Mouse (Mus musculus): ENCODE data around the gene Krt36. TPM values are rescaled to one million over a fixed set of nuclear protein-coding genes. Genes with fewer than 3 reads are reported as not detected.

Gene Krt36
- polyA plus RNA-seq (2015; fragmentation: Nextera tagmentation; extraction: Ambion mirVana): not detected in 2 replicates

- Histone ChIP-seq H3K27ac (replicated peaks) (no peak within 1 kb of the TSS), H3K4me1 (replicated peaks) (no peaks in the 10 kb centered on the region), H3K4me2 (no peak within 1 kb of the TSS), H3K9me3 (replicated peaks) (no peaks in the 10 kb centered on the region), H3K4me3 (replicated peaks) (no peak within 1 kb of the TSS), H3K36me3 (replicated peaks) (no peaks in the 10 kb centered on the region), H3K27me3 (no peaks in the 10 kb centered on the region), H3K9ac (no peak within 1 kb of the TSS)
- 59% methylated on average over 6 of the region's 6 CpGs for WGBS (ENCODE audit: insufficient replicate concordance)
- no peak for ATAC-seq (ENCODE audit: insufficient read depth)
Observed at GRCm38 (mm10) chr11:100105576-100106122, at the start of gene Krt36. Gene Krt36 (minus strand): TSS chr11:100105626.

- Histone ChIP-seq H3K27ac (replicated peaks) (no peak within 1 kb of the TSS), H3K4me2 (no peak within 1 kb of the TSS), H3K9me3 (replicated peaks) (no peaks in the 10 kb centered on the region), H3K9ac (no peak within 1 kb of the TSS), H3K4me1 (replicated peaks) (no peaks in the 10 kb centered on the region), H3K36me3 (replicated peaks) (no peaks in the 10 kb centered on the region), H3K27me3 (peaks cover 33% of the 10 kb centered on the region), H3K4me3 (replicated peaks) (no peak within 1 kb of the TSS)
- 43% methylated on average over 9 of the region's 9 CpGs for WGBS (ENCODE audit: insufficient replicate concordance)
- no peak for ATAC-seq (ENCODE audit: insufficient read depth)
Observed at GRCm38 (mm10) chr11:100148615-100149330, 43.3 kb upstream of the Krt36 start, which contains the start of gene Krt19. Gene Krt19 (minus strand): TSS chr11:100148665.

- Histone ChIP-seq H3K27ac (replicated peaks) (no peak overlapping the region), H3K9ac (no peak overlapping the region), H3K4me1 (replicated peaks) (no peaks in the 10 kb centered on the region), H3K36me3 (replicated peaks) (no peaks in the 10 kb centered on the region), H3K9me3 (replicated peaks) (no peaks in the 10 kb centered on the region), H3K27me3 (peaks cover 34% of the 10 kb centered on the region), H3K4me2 (no peak overlapping the region), H3K4me3 (replicated peaks) (no peak overlapping the region)
- WGBS (ENCODE audit: insufficient replicate concordance): 41% methylated on average over 5 of the region's 5 CpGs
- no peak for ATAC-seq (ENCODE audit: insufficient read depth)
Observed at GRCm38 (mm10) chr11:100147566-100148353, 42.3 kb upstream of the Krt36 start.

- no peak overlapping the region for H3K9ac ChIP-seq
- H3K27me3 ChIP-seq: peaks cover 34% of the 10 kb centered on the region
- no peak overlapping the region for H3K4me3 ChIP-seq (replicated peaks)
- H3K4me1 ChIP-seq (replicated peaks): no peaks in the 10 kb centered on the region
- H3K36me3 ChIP-seq (replicated peaks): no peaks in the 10 kb centered on the region
- ATAC-seq (ENCODE audit: insufficient read depth): no peak
- no peaks in the 10 kb centered on the region for H3K9me3 ChIP-seq (replicated peaks)
- H3K4me2 ChIP-seq: peak overlapping the region; percentile 36; the same call in 1 of the 2 replicates
- WGBS (ENCODE audit: insufficient replicate concordance): 2% methylated on average over 13 of the region's 13 CpGs
- no peak overlapping the region for H3K27ac ChIP-seq (replicated peaks)
Observed at GRCm38 (mm10) chr11:100145858-100146560, 40.6 kb upstream of the Krt36 start.

- no peaks in the 10 kb centered on the region for H3K36me3 ChIP-seq (replicated peaks)
- H3K4me1 ChIP-seq (replicated peaks): no peaks in the 10 kb centered on the region
- peaks cover 34% of the 10 kb centered on the region for H3K27me3 ChIP-seq
- H3K27ac ChIP-seq (replicated peaks): no peak overlapping the region
- no peak for ATAC-seq (ENCODE audit: insufficient read depth)
- peak overlapping the region; percentile 36 for H3K4me2 ChIP-seq
- H3K4me3 ChIP-seq (replicated peaks): peak overlapping the region; percentile 5; the same call in 1 of the 2 replicates
- 4% methylated on average over 20 of the region's 20 CpGs for WGBS (ENCODE audit: insufficient replicate concordance)
- no peak overlapping the region for H3K9ac ChIP-seq
- H3K9me3 ChIP-seq (replicated peaks): no peaks in the 10 kb centered on the region
Observed at GRCm38 (mm10) chr11:100145104-100145503, 39.7 kb upstream of the Krt36 start.

GRCm38 (mm10) chr11:100140966-100141365, 35.5 kb upstream of the Krt36 start:
- H3K36me3 ChIP-seq (replicated peaks): no peaks in the 10 kb centered on the region
- no peak overlapping the region for H3K4me3 ChIP-seq (replicated peaks)
- H3K9ac ChIP-seq: no peak overlapping the region
- no peaks in the 10 kb centered on the region for H3K4me1 ChIP-seq (replicated peaks)
- 76% methylated on average over 21 of the region's 21 CpGs for WGBS (ENCODE audit: insufficient replicate concordance)
- H3K9me3 ChIP-seq (replicated peaks): no peaks in the 10 kb centered on the region
- H3K27me3 ChIP-seq: peaks cover 22% of the 10 kb centered on the region
- no peak for ATAC-seq (ENCODE audit: insufficient read depth)
- H3K4me2 ChIP-seq: no peak overlapping the region
- H3K27ac ChIP-seq (replicated peaks): no peak overlapping the region

GRCm38 (mm10) chr11:100139391-100139790, 34.0 kb upstream of the Krt36 start:
- Histone ChIP-seq H3K4me3 (replicated peaks) (no peak overlapping the region), H3K27me3 (peaks cover 6% of the 10 kb centered on the region), H3K27ac (replicated peaks) (no peak overlapping the region), H3K4me2 (no peak overlapping the region), H3K36me3 (replicated peaks) (no peaks in the 10 kb centered on the region), H3K4me1 (replicated peaks) (no peaks in the 10 kb centered on the region), H3K9me3 (replicated peaks) (no peaks in the 10 kb centered on the region), H3K9ac (no peak overlapping the region)
- 45% methylated on average over 2 of the region's 2 CpGs for WGBS (ENCODE audit: insufficient replicate concordance)
- no peak for ATAC-seq (ENCODE audit: insufficient read depth)

- H3K4me3 ChIP-seq (replicated peaks): no peak overlapping the region
- no peaks in the 10 kb centered on the region for H3K4me1 ChIP-seq (replicated peaks)
- no peak for ATAC-seq (ENCODE audit: insufficient read depth)
- 36% methylated on average over 7 of the region's 7 CpGs for WGBS (ENCODE audit: insufficient replicate concordance)
- no peak overlapping the region for H3K4me2 ChIP-seq
- no peak overlapping the region for H3K27ac ChIP-seq (replicated peaks)
- no peaks in the 10 kb centered on the region for H3K36me3 ChIP-seq (replicated peaks)
- 0 out of 2 replicates have a peak, but pooled peaks cover under 1% of the 10 kb centered on the region for H3K27me3 ChIP-seq
- no peaks in the 10 kb centered on the region for H3K9me3 ChIP-seq (replicated peaks)
- no peak overlapping the region for H3K9ac ChIP-seq
Observed at GRCm38 (mm10) chr11:100138809-100139208, 33.4 kb upstream of the Krt36 start.

GRCm38 (mm10) chr11:100137693-100138092, 32.3 kb upstream of the Krt36 start:
- Histone ChIP-seq H3K27me3 (no peaks in the 10 kb centered on the region), H3K27ac (replicated peaks) (no peak overlapping the region), H3K4me1 (replicated peaks) (no peaks in the 10 kb centered on the region), H3K4me2 (no peak overlapping the region), H3K9me3 (replicated peaks) (no peaks in the 10 kb centered on the region), H3K9ac (no peak overlapping the region), H3K4me3 (replicated peaks) (no peak overlapping the region), H3K36me3 (replicated peaks) (no peaks in the 10 kb centered on the region)
- WGBS (ENCODE audit: insufficient replicate concordance): 40% methylated on average over 5 of the region's 5 CpGs
- no peak for ATAC-seq (ENCODE audit: insufficient read depth)

- no peak overlapping the region for H3K9ac ChIP-seq
- H3K4me1 ChIP-seq (replicated peaks): no peaks in the 10 kb centered on the region
- H3K4me3 ChIP-seq (replicated peaks): no peak overlapping the region
- WGBS (ENCODE audit: insufficient replicate concordance): 16% methylated on average over 5 of the region's 5 CpGs
- no peak overlapping the region for H3K27ac ChIP-seq (replicated peaks)
- no peak for ATAC-seq (ENCODE audit: insufficient read depth)
- H3K4me2 ChIP-seq: no peak overlapping the region
- H3K27me3 ChIP-seq: no peaks in the 10 kb centered on the region
- no peaks in the 10 kb centered on the region for H3K9me3 ChIP-seq (replicated peaks)
- no peaks in the 10 kb centered on the region for H3K36me3 ChIP-seq (replicated peaks)
Observed at GRCm38 (mm10) chr11:100136559-100136958, 31.1 kb upstream of the Krt36 start.

GRCm38 (mm10) chr11:100135731-100136130, 30.3 kb upstream of the Krt36 start, which contains the start of gene Krt15:
Gene Krt15 (minus strand): TSS chr11:100135928.
- Histone ChIP-seq H3K27ac (replicated peaks) (no peak within 1 kb of the TSS), H3K27me3 (no peaks in the 10 kb centered on the region), H3K4me2 (no peak within 1 kb of the TSS), H3K36me3 (replicated peaks) (no peaks in the 10 kb centered on the region), H3K9me3 (replicated peaks) (no peaks in the 10 kb centered on the region), H3K4me1 (replicated peaks) (no peaks in the 10 kb centered on the region), H3K4me3 (replicated peaks) (no peak within 1 kb of the TSS), H3K9ac (no peak within 1 kb of the TSS)
- WGBS (ENCODE audit: insufficient replicate concordance): 53% methylated on average over 7 of the region's 7 CpGs
- ATAC-seq (ENCODE audit: insufficient read depth): no peak
